Mouse (Mus musculus) hindlimb bud, embryonic 11.5 days (tissue): Measurements from ENCODE around the gene P2ry14.

Experiments
- DNase-seq: peaks from one replicate; pipeline ENCODE4 v3.0.0-alpha.2; 2012; ENCODE audit warnings: low read depth, low spot score; ENCODE audit errors: extremely low spot score

The P2ry14 gene

GRCm38 (mm10) chr3:59153424-59153823, at the start of gene P2ry14:
Gene P2ry14 (minus strand): TSS chr3:59153618.
- DNase-seq, result no peak

- DNase-seq, result no peak
Measured at GRCm38 (mm10) chr3:59197329-59197948, 44.0 kb upstream of the P2ry14 start.

GRCm38 (mm10) chr3:59194938-59195337, 41.5 kb upstream of the P2ry14 start, which contains the start of gene Gpr87:
Gene Gpr87 (minus strand): TSS chr3:59195104.
- DNase-seq, result no peak

- no peak for DNase-seq
Measured at GRCm38 (mm10) chr3:59194099-59194498, 40.7 kb upstream of the P2ry14 start.

- DNase-seq, result no peak
Measured at GRCm38 (mm10) chr3:59191674-59192073, 38.3 kb upstream of the P2ry14 start.

- no peak for DNase-seq
Measured at GRCm38 (mm10) chr3:59187336-59187735, 33.9 kb upstream of the P2ry14 start.

- no peak for DNase-seq
Measured at GRCm38 (mm10) chr3:59185662-59186061, 32.2 kb upstream of the P2ry14 start.

GRCm38 (mm10) chr3:59182129-59182528, 28.7 kb upstream of the P2ry14 start:
- no peak for DNase-seq

GRCm38 (mm10) chr3:59181134-59181533, 27.7 kb upstream of the P2ry14 start:
- no peak for DNase-seq

- no peak for DNase-seq
Measured at GRCm38 (mm10) chr3:59176871-59177270, 23.5 kb upstream of the P2ry14 start.

GRCm38 (mm10) chr3:59175234-59175633, 21.8 kb upstream of the P2ry14 start:
- peak; percentile 14 for DNase-seq

GRCm38 (mm10) chr3:59174426-59175154, 21.2 kb upstream of the P2ry14 start:
- no peak for DNase-seq

GRCm38 (mm10) chr3:59169921-59170627, 16.7 kb upstream of the P2ry14 start:
- DNase-seq, result no peak

- DNase-seq, result no peak
Measured at GRCm38 (mm10) chr3:59169215-59169614, 15.8 kb upstream of the P2ry14 start.

GRCm38 (mm10) chr3:59168476-59168875, 15.1 kb upstream of the P2ry14 start:
- no peak for DNase-seq

- no peak for DNase-seq
Measured at GRCm38 (mm10) chr3:59167417-59168054, 14.1 kb upstream of the P2ry14 start.

GRCm38 (mm10) chr3:59160465-59160864, 7.0 kb upstream of the P2ry14 start:
- DNase-seq, result no peak

- DNase-seq, result no peak
Measured at GRCm38 (mm10) chr3:59157048-59157447, 3.6 kb upstream of the P2ry14 start.

GRCm38 (mm10) chr3:59155404-59155803, 2.0 kb upstream of the P2ry14 start:
- no peak for DNase-seq

GRCm38 (mm10) chr3:59154888-59155287, 1.5 kb upstream of the P2ry14 start:
- DNase-seq, result no peak

GRCm38 (mm10) chr3:59150624-59151023, 2.8 kb downstream of the P2ry14 start:
- no peak for DNase-seq
